Mouse (Mus musculus): ENCODE measurements around the gene Ascl4.
A peak's percentile ranks its signal among the peaks of the same experiment; 100 is the strongest.

The Ascl4 gene

DNA sequence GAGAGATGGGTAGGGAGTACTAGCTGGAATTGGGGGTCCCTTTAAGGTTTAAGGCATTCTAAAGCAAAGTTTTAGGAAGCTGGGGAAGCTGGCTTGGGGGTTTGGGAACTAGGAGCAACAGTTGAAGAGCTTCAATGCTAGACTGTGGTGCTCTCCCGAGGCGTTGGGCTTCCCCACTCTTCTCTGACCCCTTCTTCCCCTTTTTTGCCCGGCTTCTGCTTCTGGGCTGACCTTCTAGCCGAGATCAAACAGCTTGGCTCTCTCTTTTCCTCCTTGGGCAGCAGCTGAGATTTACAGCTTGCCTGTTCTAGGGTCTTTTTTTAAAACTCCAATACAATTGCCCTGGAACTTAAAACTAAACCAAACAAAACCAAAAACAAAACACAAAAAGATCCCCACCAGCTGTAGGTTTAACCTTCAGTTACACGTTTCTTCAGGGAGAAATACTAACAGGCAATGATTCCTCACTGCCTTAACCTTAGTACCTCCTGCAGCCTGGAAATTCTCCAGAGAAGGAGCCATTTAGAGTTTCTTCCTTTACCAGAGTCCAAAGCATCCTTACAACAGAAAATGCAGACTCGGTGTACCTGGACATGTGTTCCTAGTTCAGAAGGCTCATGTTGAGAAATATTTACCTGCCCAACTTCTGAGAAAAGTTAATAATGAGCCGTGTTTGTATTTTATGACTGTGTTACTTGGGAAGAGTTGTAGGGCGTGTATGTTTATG lies 42.6 kb downstream of the Ascl4 start:
- no peak for DNase-seq (ENCODE audit: low spot score)

DNA sequence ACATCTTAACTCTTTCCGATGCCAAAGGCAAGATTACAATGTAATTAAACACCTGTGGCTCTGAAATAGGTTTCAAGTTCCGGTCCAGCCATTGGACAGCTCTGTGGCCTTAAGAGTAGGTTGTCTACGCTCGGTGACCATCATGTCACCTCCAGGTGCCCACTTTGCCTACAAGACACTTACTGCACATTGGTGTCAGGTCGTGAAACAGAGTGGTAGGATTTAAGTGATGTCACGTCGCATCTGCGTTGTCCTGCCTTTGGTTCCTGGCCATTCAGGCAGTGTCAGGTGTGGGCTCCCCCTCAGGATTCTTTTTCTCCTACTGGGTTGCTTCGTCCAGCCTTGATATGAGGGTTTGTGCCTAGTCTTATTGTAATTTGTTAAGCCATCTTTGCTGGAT lies 44.3 kb downstream of the Ascl4 start:
- no peak for DNase-seq (ENCODE audit: low spot score)

DNA sequence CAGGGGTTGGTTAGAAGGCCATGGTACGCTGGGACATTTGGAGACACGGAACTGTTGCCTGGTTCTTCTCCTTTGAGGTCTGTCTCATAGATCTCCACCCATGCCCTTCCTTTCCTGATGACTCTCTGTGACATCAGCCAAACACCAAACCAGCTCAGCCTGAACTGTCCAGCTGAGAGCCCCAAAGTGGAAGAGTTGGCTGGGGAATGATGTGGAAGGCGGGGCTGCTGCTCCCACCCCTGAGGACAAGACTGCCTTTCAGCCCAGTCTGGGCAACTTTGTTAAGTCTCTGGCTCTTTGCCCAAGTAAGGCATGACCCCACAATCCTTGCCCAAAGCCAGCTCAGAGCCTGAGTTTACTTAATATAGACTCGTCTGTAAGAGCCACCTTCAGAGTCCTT lies 45.4 kb downstream of the Ascl4 start:
- peak; percentile 24 for DNase-seq (ENCODE audit: low spot score)

DNA sequence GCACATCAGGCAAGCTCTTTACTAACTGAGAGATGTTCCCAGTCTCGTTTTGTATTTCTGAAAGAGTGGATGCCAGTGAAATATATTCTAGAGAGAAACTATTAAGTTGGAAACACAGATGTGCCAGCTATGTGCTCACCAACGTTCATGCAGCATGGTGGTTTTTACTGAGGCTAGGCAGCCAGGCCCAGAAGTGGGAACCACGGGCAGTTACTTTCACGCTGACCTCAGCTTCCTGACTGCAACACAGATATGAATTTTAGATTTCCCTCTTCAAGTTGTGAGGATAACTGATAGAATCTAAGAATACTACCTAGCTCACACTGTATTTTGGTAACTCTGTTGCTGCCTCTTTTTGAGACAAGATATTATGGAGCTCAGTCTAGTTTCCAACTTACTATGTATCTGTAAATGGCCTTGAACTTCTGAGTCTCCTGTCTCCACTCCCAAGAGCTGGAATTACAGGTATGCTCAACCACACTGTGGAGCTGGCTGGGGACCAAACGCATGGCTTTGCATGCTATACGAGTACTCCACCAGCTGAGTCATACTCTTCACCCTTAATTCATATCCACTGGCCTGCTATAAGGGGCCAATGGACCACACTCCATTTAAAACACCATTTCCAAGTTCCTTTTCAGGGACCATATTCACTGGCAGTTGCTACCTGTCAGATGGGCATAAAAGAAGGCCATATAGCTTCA lies 62.1 kb downstream of the Ascl4 start:
- peak; percentile 45 for DNase-seq (ENCODE audit: low spot score)

DNA sequence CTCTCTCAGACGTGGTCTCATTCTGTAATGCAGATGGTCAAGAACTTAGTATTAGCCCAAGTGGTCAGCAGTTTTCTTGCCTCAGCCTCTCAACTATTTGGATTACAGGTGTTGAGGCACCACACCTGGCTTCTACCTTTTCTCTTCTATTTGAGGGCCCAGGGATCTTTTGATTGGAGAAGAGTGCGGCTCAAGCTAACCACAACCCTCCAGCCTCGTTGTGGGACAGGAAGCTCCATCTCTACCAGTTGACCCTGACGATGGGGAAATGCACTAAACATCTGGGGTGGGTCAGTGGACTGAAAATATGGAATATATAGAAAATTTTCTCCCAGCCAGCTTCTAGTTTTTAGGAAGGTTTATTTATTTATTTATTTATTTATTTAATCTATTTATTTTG lies 64.9 kb downstream of the Ascl4 start:
- DNase-seq (ENCODE audit: low spot score), result no peak

DNA sequence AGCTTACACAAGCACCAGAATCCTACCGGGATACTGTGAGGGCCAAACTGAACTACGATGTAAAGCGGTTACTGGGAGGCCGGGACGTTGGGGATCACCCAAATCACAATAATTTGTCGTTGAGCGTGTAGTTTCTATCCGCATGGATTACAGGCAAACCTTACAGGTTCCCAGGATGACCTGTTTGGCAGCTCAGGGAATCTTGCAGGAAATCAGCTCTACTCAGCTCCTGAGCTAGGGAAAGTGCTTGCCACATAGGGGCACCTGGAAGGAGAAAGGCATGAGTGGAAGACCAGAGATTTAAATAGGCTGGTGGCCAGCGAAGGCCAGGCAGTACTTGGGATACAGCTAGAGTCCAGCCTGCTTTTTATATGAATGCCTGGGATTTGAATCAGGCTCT lies 66.4 kb downstream of the Ascl4 start:
- no peak for DNase-seq (ENCODE audit: low spot score)

- peak; percentile 24 for DNase-seq (ENCODE audit: low spot score)
These were observed 67.1 kb downstream of the Ascl4 start for GRCm38 (mm10) chr10:85994543-85995104.
